Mouse (Mus musculus) liver, postnatal 0 days (tissue): Measurements from ENCODE around the gene Dhrs2.

ENCODE experiments used
- CTCF ChIP-seq: sonication (generic); IDR thresholded peaks from 2 replicates; pipeline ENCODE4 v1.5.1; 2016; ENCODE audit warnings: antibody characterized with exemption, low read depth
- EP300 ChIP-seq: IDR thresholded peaks from 2 replicates; pipeline ENCODE4 v1.6.1; 2016; ENCODE audit warnings: antibody characterized with exemption, low read depth, mild to moderate bottlenecking

DNA sequence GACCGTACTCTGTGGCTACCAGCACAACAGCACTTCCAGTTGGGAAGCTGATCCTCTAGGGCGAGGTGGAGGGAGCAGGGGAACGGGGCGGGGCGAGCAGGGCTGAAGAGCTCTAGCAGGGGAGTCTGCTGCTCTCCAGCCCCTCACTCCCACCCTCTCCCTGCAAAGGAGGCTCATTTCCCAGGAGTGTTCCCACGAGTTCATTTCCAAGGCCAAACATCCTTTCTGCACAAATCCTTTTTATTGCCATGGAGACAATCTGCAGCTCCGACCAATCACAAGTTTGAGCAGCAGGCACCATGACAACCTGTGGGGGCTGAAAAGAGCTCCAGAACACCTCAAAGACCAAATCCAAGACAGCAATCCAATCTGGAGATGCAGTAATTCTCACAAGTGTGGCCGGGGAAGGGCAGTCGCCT lies 32.4 kb upstream of the Dhrs2 start:
- TF ChIP-seq CTCF, result no peak
- TF ChIP-seq EP300, result no peak
